Comparison of ENCODE assay signal across 8 mouse cellular contexts in genomic region chr17:24207768-24208640, GRCm38 (mm10). TPM values are rescaled to one million over a fixed set of nuclear protein-coding genes. Genes with fewer than 3 reads are reported as not detected.
DNase-seq lines count a peak whose midpoint lies in the region; ATAC-seq and TF ChIP-seq lines count a peak whose summit lies in the region.

No protein-coding gene starts in this region.

- TF ChIP-seq POLR2A in limb, embryonic 14.5 days (IDR thresholded peaks at IDR 0.05; ENCODE audit: borderline replicate concordance, extremely low read depth, insufficient read depth, insufficient read length): no peak
- TF ChIP-seq POLR2A in thymus, adult 2 months (IDR thresholded peaks at IDR 0.05; ENCODE audit: control insufficient read depth, extremely low read depth, insufficient read depth, low read length, poor library complexity): no peak

- H3K4me3 ChIP-seq in megakaryocyte, embryonic 14.5 days (replicated peaks): peak overlapping the region; percentile 89
- peak overlapping the region; percentile 73 for H3K4me3 ChIP-seq in limb, embryonic 14.5 days (replicated peaks; ENCODE audit: low read length)
- H3K4me3 ChIP-seq in stomach, embryonic 14.5 days (ENCODE audit: low read depth, low read length): peak overlapping the region; percentile 59
- no peak overlapping the region for H3K4me3 ChIP-seq in thymus, adult 2 months (ENCODE audit: control insufficient read depth, insufficient read depth, low read length)

- H3K27me3 ChIP-seq in megakaryocyte, embryonic 14.5 days (replicated peaks): peaks cover 70% of the 10 kb centered on the region
- H3K27me3 ChIP-seq in limb, embryonic 14.5 days (ENCODE audit: control insufficient read depth, insufficient read depth, low read length): no peaks in the 10 kb centered on the region
- H3K27me3 ChIP-seq in stomach, embryonic 14.5 days (ENCODE audit: control insufficient read depth, insufficient read depth, low read length): no peaks in the 10 kb centered on the region
- H3K27me3 ChIP-seq in thymus, adult 2 months (ENCODE audit: control insufficient read depth, insufficient read depth, low read length): peaks cover 11% of the 10 kb centered on the region; the same call in 1 of the 2 replicates

- peaks cover 86% of the 10 kb centered on the region for H3K4me1 ChIP-seq in megakaryocyte, embryonic 14.5 days
- H3K4me1 ChIP-seq in limb, embryonic 14.5 days (ENCODE audit: control insufficient read depth, insufficient read depth, low read length): peaks cover 73% of the 10 kb centered on the region
- peaks cover 69% of the 10 kb centered on the region for H3K4me1 ChIP-seq in stomach, embryonic 14.5 days (ENCODE audit: control insufficient read depth, insufficient read depth, low read length)
- peaks cover 36% of the 10 kb centered on the region for H3K4me1 ChIP-seq in thymus, adult 2 months (replicated peaks; ENCODE audit: control insufficient read depth, insufficient read depth, low read length)

- peak overlapping the region; percentile 96 for H3K4me2 ChIP-seq in limb, embryonic 14.5 days (replicated peaks; ENCODE audit: low read depth, low read length, severe bottlenecking)
- H3K4me2 ChIP-seq in stomach, embryonic 14.5 days (replicated peaks; ENCODE audit: low read depth, low read length): peak overlapping the region; percentile 89

- H3K9ac ChIP-seq in limb, embryonic 14.5 days (ENCODE audit: low read depth, low read length, severe bottlenecking): peak overlapping the region; percentile 83
- H3K9ac ChIP-seq in stomach, embryonic 14.5 days (replicated peaks; ENCODE audit: low read depth, low read length): peak overlapping the region; percentile 73

- 54% methylated on average over 34 of the region's 34 CpGs for WGBS in limb, embryonic 14.5 days
- WGBS in stomach, embryonic 14.5 days: 53% methylated on average over 34 of the region's 34 CpGs
- 93% methylated on average over 34 of the region's 34 CpGs for WGBS in thymus, adult 2 months

- H3K36me3 ChIP-seq in megakaryocyte, embryonic 14.5 days (replicated peaks; ENCODE audit: low read length): no peaks in the 10 kb centered on the region
- H3K36me3 ChIP-seq in limb, embryonic 14.5 days (ENCODE audit: control insufficient read depth, insufficient read depth, low read length): 0 out of 2 replicates have a peak, but pooled peaks cover 2% of the 10 kb centered on the region
- H3K36me3 ChIP-seq in stomach, embryonic 14.5 days (ENCODE audit: control insufficient read depth, insufficient read depth, low read length): no peaks in the 10 kb centered on the region
- H3K36me3 ChIP-seq in thymus, adult 2 months (ENCODE audit: control insufficient read depth, insufficient read depth, low read length): no peaks in the 10 kb centered on the region

- no peak for TF ChIP-seq CTCF in thymus, adult 2 months (IDR thresholded peaks at IDR 0.05; ENCODE audit: borderline replicate concordance, control insufficient read depth, extremely low read depth, insufficient read depth, low read length, poor library complexity)

- peak overlapping the region; percentile 90 for H3K27ac ChIP-seq in limb, embryonic 14.5 days (replicated peaks; ENCODE audit: low read depth, low read length)
- H3K27ac ChIP-seq in stomach, embryonic 14.5 days (ENCODE audit: low read length): peak overlapping the region; percentile 94; the same call in 1 of the 2 replicates
- no peak overlapping the region for H3K27ac ChIP-seq in thymus, adult 2 months (ENCODE audit: control insufficient read depth, insufficient read depth, low read length)

- no peaks in the 10 kb centered on the region for H3K9me3 ChIP-seq in megakaryocyte, embryonic 14.5 days
- H3K9me3 ChIP-seq in limb, embryonic 14.5 days (ENCODE audit: control insufficient read depth, low read length): no peaks in the 10 kb centered on the region
- no peaks in the 10 kb centered on the region for H3K9me3 ChIP-seq in stomach, embryonic 14.5 days (ENCODE audit: control insufficient read depth, low read depth, low read length)

- no peak for ATAC-seq in megakaryocyte, adult 5-6 weeks (ENCODE audit: poor library complexity, severe bottlenecking)
- no peak for ATAC-seq in limb, embryonic 14.5 days (ENCODE audit: low FRiP score, low read depth)
- no peak for ATAC-seq in stomach, embryonic 14.5 days (ENCODE audit: insufficient number of reproducible peaks, insufficient read depth, low FRiP score, low read depth)

- DNase-seq in cerebellum, adult 9-10 months: peak; percentile 57
- no peak for DNase-seq in cerebellum, adult 11 months
- no peak for DNase-seq in limb, embryonic 14.5 days (ENCODE audit: low spot score)
- DNase-seq in thymus, postnatal 4 days: no peak
- no peak for DNase-seq in thymus, adult 2 months

RNA-seq across cellular contexts. Expression of gene Ntn3, which starts 1.3 kb away (rescaled TPM):
- polyA plus RNA-seq in megakaryocyte, embryonic 14.5 days (2012; ENCODE audit: insufficient read depth, low replicate concordance): 0.25 TPM in 1 of 2 replicates, not detected in the other
- total RNA-seq in megakaryocyte, adult 5-6 weeks (2015): 0.11 TPM in 1 of 2 replicates, not detected in the other
- 0.08 TPM in 1 of 2 replicates, not detected in the other for total RNA-seq in megakaryocyte, adult 5-6 weeks (2017)
- 32.6 and 42.5 TPM in 2 replicates for polyA plus RNA-seq in limb, embryonic 14.5 days (2012; rRNA removed)
- polyA plus RNA-seq in limb, embryonic 14.5 days (2014; fragmentation: Nextera tagmentation; extraction: Ambion mirVana): 14.5 and 19.8 TPM in 2 replicates
- polyA plus RNA-seq in stomach, embryonic 14.5 days (2014; fragmentation: Nextera tagmentation; extraction: Ambion mirVana): 10.2 and 10.4 TPM in 2 replicates
- polyA plus RNA-seq in thymus, adult 2 months (2012; rRNA removed): 0.71 and 1.5 TPM in 2 replicates

RNA-seq across cellular contexts. Expression of gene Tbc1d24, which starts 2.6 kb away (rescaled TPM):
- 1.1 TPM in 1 of 2 replicates, not detected in the other for polyA plus RNA-seq in megakaryocyte, embryonic 14.5 days (2012; ENCODE audit: insufficient read depth, low replicate concordance)
- 5.5 and 11.8 TPM in 2 replicates for total RNA-seq in megakaryocyte, adult 5-6 weeks (2015)
- total RNA-seq in megakaryocyte, adult 5-6 weeks (2017): 4.0 and 4.6 TPM in 2 replicates
- polyA plus RNA-seq in limb, embryonic 14.5 days (2012; rRNA removed): 31.9 and 52.5 TPM in 2 replicates
- 6.3 and 8.0 TPM in 2 replicates for polyA plus RNA-seq in limb, embryonic 14.5 days (2014; fragmentation: Nextera tagmentation; extraction: Ambion mirVana)
- polyA plus RNA-seq in stomach, embryonic 14.5 days (2014; fragmentation: Nextera tagmentation; extraction: Ambion mirVana): 6.3 and 8.3 TPM in 2 replicates
- polyA plus RNA-seq in thymus, adult 2 months (2012; rRNA removed): 14.5 and 16.8 TPM in 2 replicates

RNA-seq across cellular contexts. Expression of gene Tedc2, which starts 12.6 kb away (rescaled TPM):
- polyA plus RNA-seq in megakaryocyte, embryonic 14.5 days (2012; ENCODE audit: insufficient read depth, low replicate concordance): 7.4 and 13.2 TPM in 2 replicates
- total RNA-seq in megakaryocyte, adult 5-6 weeks (2015): 6.6 and 7.8 TPM in 2 replicates
- total RNA-seq in megakaryocyte, adult 5-6 weeks (2017): 12.3 and 13.5 TPM in 2 replicates
- 35.4 and 39.2 TPM in 2 replicates for polyA plus RNA-seq in limb, embryonic 14.5 days (2012; rRNA removed)
- 10.2 and 12.2 TPM in 2 replicates for polyA plus RNA-seq in limb, embryonic 14.5 days (2014; fragmentation: Nextera tagmentation; extraction: Ambion mirVana)
- polyA plus RNA-seq in stomach, embryonic 14.5 days (2014; fragmentation: Nextera tagmentation; extraction: Ambion mirVana): 11.9 and 12.3 TPM in 2 replicates
- polyA plus RNA-seq in thymus, adult 2 months (2012; rRNA removed): 17.6 and 20.0 TPM in 2 replicates

RNA-seq across cellular contexts. Expression of gene Atp6v0c, which starts 38.5 kb away (rescaled TPM):
- polyA plus RNA-seq in megakaryocyte, embryonic 14.5 days (2012; ENCODE audit: insufficient read depth, low replicate concordance): 252 and 695 TPM in 2 replicates
- 468 and 476 TPM in 2 replicates for total RNA-seq in megakaryocyte, adult 5-6 weeks (2015)
- total RNA-seq in megakaryocyte, adult 5-6 weeks (2017): 175 and 180 TPM in 2 replicates
- polyA plus RNA-seq in limb, embryonic 14.5 days (2012; rRNA removed): 487 and 720 TPM in 2 replicates
- 511 and 522 TPM in 2 replicates for polyA plus RNA-seq in limb, embryonic 14.5 days (2014; fragmentation: Nextera tagmentation; extraction: Ambion mirVana)
- polyA plus RNA-seq in stomach, embryonic 14.5 days (2014; fragmentation: Nextera tagmentation; extraction: Ambion mirVana): 506 and 549 TPM in 2 replicates
- 977 and 1,122 TPM in 2 replicates for polyA plus RNA-seq in thymus, adult 2 months (2012; rRNA removed)

RNA-seq across cellular contexts. Expression of gene Ccnf, which starts 43.3 kb away (rescaled TPM):
- 14.9 and 32.9 TPM in 2 replicates for polyA plus RNA-seq in megakaryocyte, embryonic 14.5 days (2012; ENCODE audit: insufficient read depth, low replicate concordance)
- total RNA-seq in megakaryocyte, adult 5-6 weeks (2015): 34.1 and 35.1 TPM in 2 replicates
- total RNA-seq in megakaryocyte, adult 5-6 weeks (2017): 40.4 and 49.4 TPM in 2 replicates
- polyA plus RNA-seq in limb, embryonic 14.5 days (2012; rRNA removed): 35.4 and 36.6 TPM in 2 replicates
- polyA plus RNA-seq in limb, embryonic 14.5 days (2014; fragmentation: Nextera tagmentation; extraction: Ambion mirVana): 41.8 and 49.9 TPM in 2 replicates
- polyA plus RNA-seq in stomach, embryonic 14.5 days (2014; fragmentation: Nextera tagmentation; extraction: Ambion mirVana): 57.6 and 67.1 TPM in 2 replicates
- 64.5 and 86.9 TPM in 2 replicates for polyA plus RNA-seq in thymus, adult 2 months (2012; rRNA removed)
